Mouse (Mus musculus): ENCODE results near the gene Aadacl2. TPM values are rescaled to one million over a fixed set of nuclear protein-coding genes. Genes with fewer than 3 reads are reported as not detected.

The Aadacl2 gene
- not detected in 2 replicates for polyA plus RNA-seq (2016; fragmentation: Nextera tagmentation; extraction: Ambion mirVana)

- 80% methylated on average over 1 of the region's 1 CpGs for WGBS
- H3K9ac ChIP-seq = no peak within 1 kb of the TSS
- no peaks in the 10 kb centered on the region for H3K9me3 ChIP-seq
- H3K4me2 ChIP-seq = no peak within 1 kb of the TSS
- no peak within 1 kb of the TSS for H3K4me3 ChIP-seq (replicated peaks)
- no peaks in the 10 kb centered on the region for H3K27me3 ChIP-seq
- H3K27ac ChIP-seq = no peak within 1 kb of the TSS
- no peak for ATAC-seq (ENCODE audit: low FRiP score)
- no peaks in the 10 kb centered on the region for H3K36me3 ChIP-seq (replicated peaks)
- H3K4me1 ChIP-seq = no peaks in the 10 kb centered on the region
Measured at GRCm38 (mm10) chr3:60006443-60006842, at the start of gene Aadacl2. Gene Aadacl2 (plus strand): TSS chr3:60006743.

GRCm38 (mm10) chr3:59970891-59971290, 35.7 kb upstream of the Aadacl2 start:
- Histone ChIP-seq H3K27me3 (no peaks in the 10 kb centered on the region), H3K9ac (no peak overlapping the region), H3K27ac (no peak overlapping the region), H3K4me2 (no peak overlapping the region), H3K9me3 (no peaks in the 10 kb centered on the region), H3K4me3 (replicated peaks) (no peak overlapping the region), H3K36me3 (replicated peaks) (no peaks in the 10 kb centered on the region), H3K4me1 (no peaks in the 10 kb centered on the region)
- no peak for ATAC-seq (ENCODE audit: low FRiP score)
- 84% methylated on average over 5 of the region's 5 CpGs for WGBS

- Histone ChIP-seq H3K9me3 (no peaks in the 10 kb centered on the region), H3K27ac (no peak overlapping the region), H3K36me3 (replicated peaks) (no peaks in the 10 kb centered on the region), H3K4me3 (replicated peaks) (no peak overlapping the region), H3K9ac (no peak overlapping the region), H3K4me2 (no peak overlapping the region), H3K27me3 (no peaks in the 10 kb centered on the region), H3K4me1 (no peaks in the 10 kb centered on the region)
- no peak for ATAC-seq (ENCODE audit: low FRiP score)
Measured at GRCm38 (mm10) chr3:59974591-59974990, 32.0 kb upstream of the Aadacl2 start.

- Histone ChIP-seq H3K4me3 (replicated peaks) (no peak overlapping the region), H3K36me3 (replicated peaks) (no peaks in the 10 kb centered on the region), H3K9me3 (no peaks in the 10 kb centered on the region), H3K9ac (no peak overlapping the region), H3K4me2 (no peak overlapping the region), H3K27ac (no peak overlapping the region), H3K4me1 (no peaks in the 10 kb centered on the region), H3K27me3 (no peaks in the 10 kb centered on the region)
- no peak for ATAC-seq (ENCODE audit: low FRiP score)
Measured at GRCm38 (mm10) chr3:60003622-60004021, 2.9 kb upstream of the Aadacl2 start.

GRCm38 (mm10) chr3:60025417-60025816, 18.9 kb downstream of the Aadacl2 start, which contains the start of gene Aadac:
Gene Aadac (plus strand): TSS chr3:60025717.
- no peak for ATAC-seq (ENCODE audit: low FRiP score)
- Histone ChIP-seq H3K27me3 (no peaks in the 10 kb centered on the region), H3K36me3 (replicated peaks) (no peaks in the 10 kb centered on the region), H3K4me3 (replicated peaks) (no peak within 1 kb of the TSS), H3K9ac (no peak within 1 kb of the TSS), H3K4me1 (no peaks in the 10 kb centered on the region), H3K9me3 (no peaks in the 10 kb centered on the region), H3K27ac (no peak within 1 kb of the TSS), H3K4me2 (no peak within 1 kb of the TSS)
- 85% methylated on average over 1 of the region's 1 CpGs for WGBS

GRCm38 (mm10) chr3:60031511-60031910, 25.0 kb downstream of the Aadacl2 start:
- H3K4me2 ChIP-seq = no peak overlapping the region
- no peak overlapping the region for H3K27ac ChIP-seq
- no peak overlapping the region for H3K9ac ChIP-seq
- no peak overlapping the region for H3K4me3 ChIP-seq (replicated peaks)
- H3K4me1 ChIP-seq = no peaks in the 10 kb centered on the region
- H3K9me3 ChIP-seq = no peaks in the 10 kb centered on the region
- H3K36me3 ChIP-seq (replicated peaks) = no peaks in the 10 kb centered on the region
- 86% methylated on average over 4 of the region's 4 CpGs for WGBS
- no peaks in the 10 kb centered on the region for H3K27me3 ChIP-seq
- ATAC-seq (ENCODE audit: low FRiP score) = no peak

- no peak for ATAC-seq (ENCODE audit: low FRiP score)
- Histone ChIP-seq H3K4me1 (no peaks in the 10 kb centered on the region), H3K4me2 (no peak overlapping the region), H3K4me3 (replicated peaks) (no peak overlapping the region), H3K27ac (no peak overlapping the region), H3K27me3 (no peaks in the 10 kb centered on the region), H3K9ac (no peak overlapping the region), H3K9me3 (no peaks in the 10 kb centered on the region), H3K36me3 (replicated peaks) (no peaks in the 10 kb centered on the region)
- 90% methylated on average over 3 of the region's 3 CpGs for WGBS
Measured at GRCm38 (mm10) chr3:60046221-60046913, 39.8 kb downstream of the Aadacl2 start.

- no peaks in the 10 kb centered on the region for H3K4me1 ChIP-seq
- no peaks in the 10 kb centered on the region for H3K36me3 ChIP-seq (replicated peaks)
- H3K9me3 ChIP-seq = no peaks in the 10 kb centered on the region
- H3K27me3 ChIP-seq = no peaks in the 10 kb centered on the region
- ATAC-seq (ENCODE audit: low FRiP score) = no peak
- H3K9ac ChIP-seq = no peak overlapping the region
- H3K4me3 ChIP-seq (replicated peaks) = no peak overlapping the region
- 84% methylated on average over 3 of the region's 3 CpGs for WGBS
- no peak overlapping the region for H3K4me2 ChIP-seq
- no peak overlapping the region for H3K27ac ChIP-seq
Measured at GRCm38 (mm10) chr3:60053231-60053927, 46.8 kb downstream of the Aadacl2 start.

- Histone ChIP-seq H3K9ac (no peak overlapping the region), H3K27me3 (no peaks in the 10 kb centered on the region), H3K4me2 (no peak overlapping the region), H3K36me3 (replicated peaks) (no peaks in the 10 kb centered on the region), H3K4me1 (no peaks in the 10 kb centered on the region), H3K4me3 (replicated peaks) (no peak overlapping the region), H3K9me3 (no peaks in the 10 kb centered on the region), H3K27ac (no peak overlapping the region)
- ATAC-seq (ENCODE audit: low FRiP score) = no peak
- 91% methylated on average over 2 of the region's 2 CpGs for WGBS
Measured at GRCm38 (mm10) chr3:60053931-60054330, 47.4 kb downstream of the Aadacl2 start.

- Histone ChIP-seq H3K4me3 (replicated peaks) (no peak overlapping the region), H3K9me3 (no peaks in the 10 kb centered on the region), H3K27me3 (no peaks in the 10 kb centered on the region), H3K4me2 (no peak overlapping the region), H3K4me1 (no peaks in the 10 kb centered on the region), H3K27ac (no peak overlapping the region), H3K9ac (no peak overlapping the region), H3K36me3 (replicated peaks) (no peaks in the 10 kb centered on the region)
- ATAC-seq (ENCODE audit: low FRiP score) = no peak
- WGBS = 33% methylated on average over 3 of the region's 3 CpGs
Measured at GRCm38 (mm10) chr3:60056451-60056850, 49.9 kb downstream of the Aadacl2 start.

GRCm38 (mm10) chr3:60057070-60057808, 50.7 kb downstream of the Aadacl2 start:
- H3K27me3 ChIP-seq = no peaks in the 10 kb centered on the region
- no peaks in the 10 kb centered on the region for H3K36me3 ChIP-seq (replicated peaks)
- H3K9me3 ChIP-seq = no peaks in the 10 kb centered on the region
- no peak for ATAC-seq (ENCODE audit: low FRiP score)
- 93% methylated on average over 2 of the region's 2 CpGs for WGBS
- H3K4me2 ChIP-seq = no peak overlapping the region
- H3K4me3 ChIP-seq (replicated peaks) = no peak overlapping the region
- no peak overlapping the region for H3K27ac ChIP-seq
- no peak overlapping the region for H3K9ac ChIP-seq
- no peaks in the 10 kb centered on the region for H3K4me1 ChIP-seq

GRCm38 (mm10) chr3:60057809-60058082, 51.2 kb downstream of the Aadacl2 start:
- no peaks in the 10 kb centered on the region for H3K4me1 ChIP-seq
- ATAC-seq (ENCODE audit: low FRiP score) = no peak
- no peak overlapping the region for H3K27ac ChIP-seq
- WGBS = 85% methylated on average over 1 of the region's 1 CpGs
- H3K4me3 ChIP-seq (replicated peaks) = no peak overlapping the region
- H3K9ac ChIP-seq = no peak overlapping the region
- H3K4me2 ChIP-seq = no peak overlapping the region
- no peaks in the 10 kb centered on the region for H3K27me3 ChIP-seq
- H3K9me3 ChIP-seq = no peaks in the 10 kb centered on the region
- H3K36me3 ChIP-seq (replicated peaks) = no peaks in the 10 kb centered on the region

Data from forebrain, embryonic 12.5 days (tissue).